Mouse (Mus musculus) bone marrow, adult 2 months (tissue): ENCODE data around the gene Tes3-ps. TPM values are rescaled to one million over a fixed set of nuclear protein-coding genes. Genes with fewer than 3 reads are reported as not detected.

ENCODE experiments used
- H3K27ac ChIP-seq: fragments of 200-500 bp; 2 replicates; pipeline ENCODE4 v1.5.1; 2012; ENCODE audit warnings: low read depth, mild to moderate bottlenecking, control low read depth, inconsistent platforms, low read length; ENCODE audit not compliant: control insufficient read depth, poor library complexity, insufficient read depth
- H3K4me1 ChIP-seq: fragments of 200-500 bp; 2 replicates; pipeline ENCODE4 v1.6.1; 2011; ENCODE audit warnings: low read length; ENCODE audit not compliant: control insufficient read depth, insufficient read depth
- H3K4me3 ChIP-seq: fragments of 200-500 bp; replicated peaks from 2 replicates; pipeline ENCODE3; 2011; ENCODE audit warnings: mild to moderate bottlenecking, low read depth, low read length, control low read depth; ENCODE audit not compliant: control insufficient read depth
- CTCF ChIP-seq: fragments of 200-500 bp; IDR thresholded peaks from 2 replicates; pipeline ENCODE4 v1.5.1; 2011; ENCODE audit warnings: low read length, control low read depth; ENCODE audit not compliant: control insufficient read depth, insufficient read depth
- POLR2A ChIP-seq: fragments of 200-500 bp; IDR thresholded peaks from 2 replicates; pipeline ENCODE4 v1.6.1; 2011; ENCODE audit warnings: low read depth, mild to moderate bottlenecking, control low read depth, low read length, borderline replicate concordance; ENCODE audit not compliant: control insufficient read depth
- WGBS: fragments of 180-500 bp; shearing (Covaris S2); methylation state at CpG from one replicate; pipeline ENCODE4 v1.1.7; 2018; 5-methylcytosine and 5-hydroxymethylcytosine counted together
- polyA plus RNA-seq: library from polyadenylated mRNA; stranded (reverse); fragments of >200 nt; gene quantifications from 2 replicates; pipeline ENCODE4 v1.2.4, GENCODE M21; 2011; ENCODE audit warnings: low replicate concordance; ENCODE audit not compliant: missing spikeins, insufficient read depth, insufficient read length

The Tes3-ps gene
- polyA plus RNA-seq, 1 experiment, result 3.5 TPM

DNA sequence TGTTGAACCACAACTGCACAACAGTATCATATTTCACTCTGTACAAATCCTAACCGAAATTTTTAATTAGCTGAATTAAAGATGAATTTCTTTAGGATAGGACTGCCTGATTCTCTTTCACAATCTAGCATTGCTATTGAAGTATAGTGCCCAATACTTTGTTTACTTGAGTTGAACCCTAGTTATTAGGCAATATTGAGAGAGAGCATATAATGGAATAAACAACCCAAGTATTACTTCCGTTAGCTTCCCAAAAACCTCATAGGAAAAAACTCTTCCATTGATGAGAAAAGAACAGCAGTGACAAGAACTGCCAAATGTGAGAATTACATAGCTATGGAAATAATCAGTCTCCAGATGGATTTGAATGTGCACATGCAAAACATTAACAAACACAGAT, 33.1 kb downstream of the Tes3-ps start:
- Histone ChIP-seq H3K27ac (no peak overlapping the region), H3K4me1 (no peaks in the 10 kb centered on the region), H3K4me3 (no peak overlapping the region)
- TF ChIP-seq POLR2A, result no peak
- TF ChIP-seq CTCF, result no peak
- whole genome bisulfite sequencing, result 86% methylated on average over 2 of the region's 2 CpGs

- 95% methylated on average over 4 of the region's 4 CpGs for WGBS
- TF ChIP-seq POLR2A (no peak), CTCF (no peak)
- no peak overlapping the region for H3K4me3 ChIP-seq
- H3K4me1 ChIP-seq, result no peaks in the 10 kb centered on the region
- H3K27ac ChIP-seq, result no peak overlapping the region
These were observed 37.5 kb downstream of the Tes3-ps start for GRCm38 (mm10) chr13:49530636-49531035.

DNA sequence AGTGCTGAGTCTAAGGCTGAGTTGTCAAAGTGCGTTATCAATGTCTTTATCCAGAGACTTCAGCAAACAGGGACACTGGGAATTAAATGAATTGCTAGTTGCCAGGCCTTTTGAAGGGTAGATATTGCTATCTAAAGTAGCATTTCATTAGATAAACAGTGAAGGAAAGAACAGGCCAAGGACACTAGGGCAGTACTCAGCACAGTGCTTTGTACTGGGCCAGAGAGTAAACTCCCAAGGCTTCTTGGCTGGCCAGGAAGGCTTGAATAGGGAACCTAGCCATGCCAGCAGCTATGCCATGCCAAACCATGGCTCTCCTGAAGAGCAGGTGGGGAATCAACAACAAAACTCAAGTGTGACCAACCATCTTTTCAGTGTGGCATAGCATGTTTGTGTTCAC, 43.8 kb downstream of the Tes3-ps start:
- no peaks in the 10 kb centered on the region for H3K4me1 ChIP-seq
- H3K27ac ChIP-seq, result no peak overlapping the region
- WGBS, result 92% methylated on average over 1 of the region's 1 CpGs
- H3K4me3 ChIP-seq, result no peak overlapping the region
- no peak for TF ChIP-seq CTCF
- TF ChIP-seq POLR2A, result no peak

DNA sequence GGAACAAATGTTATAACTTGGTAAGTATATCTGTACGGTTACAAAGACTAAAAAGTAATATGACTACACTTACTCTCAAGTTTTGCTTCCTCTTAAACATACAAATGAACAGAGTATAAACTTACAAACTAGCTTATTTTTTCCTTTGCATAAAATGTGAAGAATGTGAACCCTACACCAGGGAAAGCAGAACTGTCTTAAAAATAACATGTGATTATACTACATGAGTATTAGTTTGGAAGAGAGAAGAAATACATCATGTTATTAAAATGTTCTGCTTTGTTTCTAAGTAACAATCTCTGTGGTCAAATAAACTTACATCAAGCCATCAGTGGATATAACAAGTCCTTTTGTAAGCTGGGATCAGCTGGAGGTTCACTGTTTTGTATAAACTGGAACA, 45.6 kb downstream of the Tes3-ps start:
- TF ChIP-seq POLR2A (no peak), CTCF (no peak)
- H3K4me3 ChIP-seq, result no peak overlapping the region
- whole genome bisulfite sequencing, result 83% methylated on average over 1 of the region's 1 CpGs
- H3K4me1 ChIP-seq, result no peaks in the 10 kb centered on the region
- no peak overlapping the region for H3K27ac ChIP-seq

DNA sequence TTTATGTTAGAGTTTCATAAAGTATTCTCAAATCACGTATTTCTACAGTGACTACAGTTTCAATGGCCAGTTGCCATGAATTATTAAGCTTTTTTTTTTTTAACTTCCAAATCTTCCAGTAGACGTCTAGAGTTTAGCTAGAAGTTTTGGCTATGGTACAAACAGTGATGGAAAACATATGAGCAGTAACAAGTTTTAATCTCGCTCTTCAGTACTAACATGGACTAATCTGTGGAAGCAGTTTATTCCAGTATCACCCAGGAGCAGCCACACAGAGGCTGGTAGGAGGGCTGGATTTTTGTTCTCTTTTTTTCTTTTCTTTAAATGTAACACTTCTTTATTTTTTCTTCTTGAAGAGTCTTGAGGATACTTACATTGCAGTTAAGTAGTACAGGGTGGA, 51.2 kb downstream of the Tes3-ps start, which contains the start of gene Aspn:
TSS of gene Aspn (plus strand) at position 165 of the 400 bp plus-strand sequence.
- WGBS, result 82% methylated on average over 3 of the region's 3 CpGs
- Histone ChIP-seq H3K4me3 (no peak within 1 kb of the TSS), H3K4me1 (no peaks in the 10 kb centered on the region), H3K27ac (no peak within 1 kb of the TSS)
- no peak for TF ChIP-seq POLR2A
- no peak for TF ChIP-seq CTCF

GRCm38 (mm10) chr13:49545646-49546045, 52.5 kb downstream of the Tes3-ps start:
- TF ChIP-seq POLR2A (no peak), CTCF (no peak)
- Histone ChIP-seq H3K4me1 (no peaks in the 10 kb centered on the region), H3K4me3 (no peak overlapping the region), H3K27ac (no peak overlapping the region)
- 66% methylated on average over 3 of the region's 3 CpGs for WGBS

Other genes starting within 250 kb of the Tes3-ps start
- gene Susd3, start 244.6 kb upstream of the Tes3-ps start, polyA plus RNA-seq, result 3.0 and 10.2 TPM in 2 replicates
- 10.9 and 31.9 TPM in 2 replicates for gene Fgd3, start 173.0 kb upstream of the Tes3-ps start, polyA plus RNA-seq
- gene Bicd2, start 151.7 kb upstream of the Tes3-ps start, polyA plus RNA-seq, result 12.1 and 23.2 TPM in 2 replicates
- gene Ippk, start 72.1 kb upstream of the Tes3-ps start, polyA plus RNA-seq, result 4.4 and 4.5 TPM in 2 replicates
- 0.42 TPM in 1 of 2 replicates, not detected in the other for gene Ecm2, start 11.5 kb downstream of the Tes3-ps start, polyA plus RNA-seq
- gene Aspn, start 51.1 kb downstream of the Tes3-ps start, polyA plus RNA-seq, result 2.0 and 5.9 TPM in 2 replicates
- gene Omd, start 89.1 kb downstream of the Tes3-ps start, polyA plus RNA-seq, result 0.63 and 1.3 TPM in 2 replicates
- gene Ogn, start 114.7 kb downstream of the Tes3-ps start, polyA plus RNA-seq, result 2.9 and 6.4 TPM in 2 replicates
- gene Cenpp, start 159.5 kb downstream of the Tes3-ps start, polyA plus RNA-seq, result 8.5 and 9.9 TPM in 2 replicates
- gene Nol8, start 159.8 kb downstream of the Tes3-ps start, polyA plus RNA-seq, result 5.2 and 9.2 TPM in 2 replicates
- 18.9 and 27.5 TPM in 2 replicates for gene Iars, start 188.8 kb downstream of the Tes3-ps start, polyA plus RNA-seq